Mouse (Mus musculus): ENCODE measurements around the gene Mkrn2os. TPM values are rescaled to one million over a fixed set of nuclear protein-coding genes. Genes with fewer than 3 reads are reported as not detected.
"Not testable (repeated sequence)": the region's sequence is repeated elsewhere in the genome, so short reads cannot be mapped to it uniquely, and the experiment has no call there.

The Mkrn2os gene
- total RNA-seq (2014; rRNA removed; ENCODE audit: low replicate concordance) (not detected in 2 replicates), polyA plus RNA-seq (2015; fragmentation: Nextera tagmentation; extraction: Ambion mirVana) (0.37 and 0.44 TPM in 2 replicates)

DNA sequence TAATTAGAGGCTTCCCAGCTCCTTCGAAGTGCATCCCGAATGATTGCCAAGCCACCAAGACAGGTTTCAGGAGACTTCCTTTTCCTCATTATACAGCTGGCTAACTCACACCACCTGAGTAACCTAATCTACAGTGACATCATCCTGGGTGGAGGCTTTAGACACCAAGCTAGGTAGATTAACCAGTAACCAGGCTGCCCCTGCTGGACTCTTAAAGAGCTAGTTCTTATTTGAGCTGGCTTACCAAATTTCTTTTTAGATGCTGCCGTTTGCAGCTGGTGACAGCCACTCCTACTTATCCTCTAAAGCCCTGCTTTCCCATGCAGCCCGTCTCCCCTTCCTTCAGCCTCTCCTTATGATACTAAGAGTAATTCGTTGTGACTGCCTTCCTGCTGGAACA is at the start of gene Mkrn2os:
TSS of gene Mkrn2os (minus strand) at position 119 of the 400 bp plus-strand sequence.
- TF ChIP-seq CTCF (IDR thresholded peaks at IDR 0.05; ENCODE audit: low read depth) (no peak), EP300 (IDR thresholded peaks at IDR 0.05; ENCODE audit: low read depth) (no peak)
- DNase-seq (ENCODE audit: low spot score), result no peak
- Histone ChIP-seq H3K27me3 (ENCODE audit: control insufficient read depth, insufficient read depth, low read length) (no peaks in the 10 kb centered on the region), H3K4me3 (ENCODE audit: low read depth, low read length) (no peak within 1 kb of the TSS), H3K4me1 (ENCODE audit: control insufficient read depth, insufficient read depth) (no peaks in the 10 kb centered on the region), H3K9me3 (replicated peaks; ENCODE audit: control insufficient read depth, low read length) (no peaks in the 10 kb centered on the region), H3K36me3 (replicated peaks; ENCODE audit: control insufficient read depth, insufficient read depth, low read length) (no peaks in the 10 kb centered on the region), H3K27ac (ENCODE audit: low read depth) (no peak within 1 kb of the TSS), H3K4me2 (ENCODE audit: low read depth, low read length) (no peak within 1 kb of the TSS), H3K9ac (replicated peaks; ENCODE audit: low read depth, low read length) (no peak within 1 kb of the TSS)
- ATAC-seq (ENCODE audit: insufficient read depth, low read depth), result no peak
- WGBS, result 46% methylated on average over 5 of the region's 5 CpGs

GRCm38 (mm10) chr6:115638188-115638587 is 45.8 kb upstream of the Mkrn2os start:
- not testable (repeated sequence) for DNase-seq (ENCODE audit: low spot score)
- H3K36me3 ChIP-seq (replicated peaks; ENCODE audit: control insufficient read depth, insufficient read depth, low read length), result peaks cover 62% of the 10 kb centered on the region

GRCm38 (mm10) chr6:115634015-115634414 is 41.6 kb upstream of the Mkrn2os start:
- Histone ChIP-seq H3K9ac (replicated peaks; ENCODE audit: low read depth, low read length) (no peak overlapping the region), H3K4me3 (ENCODE audit: low read depth, low read length) (no peak overlapping the region), H3K27me3 (ENCODE audit: control insufficient read depth, insufficient read depth, low read length) (no peaks in the 10 kb centered on the region), H3K36me3 (replicated peaks; ENCODE audit: control insufficient read depth, insufficient read depth, low read length) (peaks cover 82% of the 10 kb centered on the region), H3K4me2 (ENCODE audit: low read depth, low read length) (no peak overlapping the region), H3K9me3 (replicated peaks; ENCODE audit: control insufficient read depth, low read length) (no peaks in the 10 kb centered on the region), H3K4me1 (ENCODE audit: control insufficient read depth, insufficient read depth) (no peaks in the 10 kb centered on the region), H3K27ac (ENCODE audit: low read depth) (no peak overlapping the region)
- ATAC-seq (ENCODE audit: insufficient read depth, low read depth), result no peak
- DNase-seq (ENCODE audit: low spot score), result peak; percentile 4
- 88% methylated on average over 2 of the region's 2 CpGs for WGBS
- TF ChIP-seq EP300 (IDR thresholded peaks at IDR 0.05; ENCODE audit: low read depth) (no peak), CTCF (IDR thresholded peaks at IDR 0.05; ENCODE audit: low read depth) (no peak)

More at GRCm38 (mm10) chr6:115638188-115638587, 45.8 kb upstream of the Mkrn2os start:
- WGBS, result 90% methylated on average over 7 of the region's 7 CpGs
- not testable (repeated sequence) for H3K4me3 ChIP-seq (ENCODE audit: low read depth, low read length); H3K27ac ChIP-seq (ENCODE audit: low read depth); H3K9me3 ChIP-seq (replicated peaks; ENCODE audit: control insufficient read depth, low read length); H3K4me1 ChIP-seq (ENCODE audit: control insufficient read depth, insufficient read depth); H3K9ac ChIP-seq (replicated peaks; ENCODE audit: low read depth, low read length); ATAC-seq (ENCODE audit: insufficient read depth, low read depth); H3K4me2 ChIP-seq (ENCODE audit: low read depth, low read length); H3K27me3 ChIP-seq (ENCODE audit: control insufficient read depth, insufficient read depth, low read length)

DNA sequence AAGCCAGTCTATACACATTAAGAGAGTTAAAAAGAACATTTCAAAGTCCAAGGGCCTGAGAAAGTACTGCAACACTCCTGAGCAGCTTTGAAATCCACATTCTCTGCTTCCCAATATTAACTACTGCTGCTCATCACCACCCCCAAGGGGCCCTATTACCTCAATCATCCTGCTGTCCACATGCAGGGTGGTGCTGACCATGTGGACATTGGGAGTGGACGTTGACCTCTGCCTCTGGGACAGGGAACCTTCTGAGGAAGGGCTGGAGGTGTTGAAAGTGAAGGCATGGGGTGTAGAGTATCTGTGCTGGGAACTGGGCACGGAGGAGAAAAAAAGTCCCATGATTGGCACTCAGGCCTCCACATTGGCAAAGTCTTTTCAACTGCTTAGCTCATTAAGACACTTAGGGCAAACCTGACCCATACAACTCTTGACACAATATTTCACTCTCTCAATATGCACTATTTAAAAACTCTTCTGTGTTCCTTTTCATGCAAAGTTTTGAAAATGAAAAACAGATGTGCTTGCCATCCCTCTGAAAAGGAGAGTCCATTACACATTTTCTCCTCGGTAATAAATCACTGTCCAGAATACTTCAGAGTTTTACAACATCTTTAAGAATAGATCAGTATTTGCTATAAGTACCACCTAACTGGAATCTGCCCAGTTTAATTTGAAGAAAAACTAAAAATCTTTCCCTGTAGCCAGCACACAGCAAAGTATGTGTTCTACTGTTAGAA is 38.9 kb upstream of the Mkrn2os start:
- H3K9me3 ChIP-seq (replicated peaks; ENCODE audit: control insufficient read depth, low read length), result no peaks in the 10 kb centered on the region
- H3K27ac ChIP-seq (ENCODE audit: low read depth), result no peak overlapping the region
- no peak overlapping the region for H3K4me2 ChIP-seq (ENCODE audit: low read depth, low read length)
- WGBS, result 76% methylated on average over 3 of the region's 3 CpGs
- DNase-seq (ENCODE audit: low spot score) (peak; percentile 3), ATAC-seq (ENCODE audit: insufficient read depth, low read depth) (no peak)
- no peak for TF ChIP-seq EP300 (IDR thresholded peaks at IDR 0.05; ENCODE audit: low read depth)
- TF ChIP-seq CTCF (IDR thresholded peaks at IDR 0.05; ENCODE audit: low read depth), result no peak
- peaks cover 90% of the 10 kb centered on the region for H3K36me3 ChIP-seq (replicated peaks; ENCODE audit: control insufficient read depth, insufficient read depth, low read length)
- H3K4me3 ChIP-seq (ENCODE audit: low read depth, low read length), result no peak overlapping the region
- no peaks in the 10 kb centered on the region for H3K27me3 ChIP-seq (ENCODE audit: control insufficient read depth, insufficient read depth, low read length)
- H3K4me1 ChIP-seq (ENCODE audit: control insufficient read depth, insufficient read depth), result no peaks in the 10 kb centered on the region
- H3K9ac ChIP-seq (replicated peaks; ENCODE audit: low read depth, low read length), result no peak overlapping the region

GRCm38 (mm10) chr6:115626121-115626520 is 33.7 kb upstream of the Mkrn2os start:
- TF ChIP-seq CTCF (IDR thresholded peaks at IDR 0.05; ENCODE audit: low read depth) (no peak), EP300 (IDR thresholded peaks at IDR 0.05; ENCODE audit: low read depth) (no peak)
- Histone ChIP-seq H3K27ac (ENCODE audit: low read depth) (no peak overlapping the region), H3K27me3 (ENCODE audit: control insufficient read depth, insufficient read depth, low read length) (no peaks in the 10 kb centered on the region), H3K4me3 (ENCODE audit: low read depth, low read length) (no peak overlapping the region), H3K4me2 (ENCODE audit: low read depth, low read length) (no peak overlapping the region), H3K9ac (replicated peaks; ENCODE audit: low read depth, low read length) (no peak overlapping the region), H3K4me1 (ENCODE audit: control insufficient read depth, insufficient read depth) (no peaks in the 10 kb centered on the region), H3K9me3 (replicated peaks; ENCODE audit: control insufficient read depth, low read length) (no peaks in the 10 kb centered on the region), H3K36me3 (replicated peaks; ENCODE audit: control insufficient read depth, insufficient read depth, low read length) (peaks cover 94% of the 10 kb centered on the region)
- ATAC-seq (ENCODE audit: insufficient read depth, low read depth) (no peak), DNase-seq (ENCODE audit: low spot score) (peak; percentile 1)
- 88% methylated on average over 5 of the region's 5 CpGs for WGBS

- TF ChIP-seq CTCF (IDR thresholded peaks at IDR 0.05; ENCODE audit: low read depth) (no peak), EP300 (IDR thresholded peaks at IDR 0.05; ENCODE audit: low read depth) (no peak)
- no peak overlapping the region for H3K4me3 ChIP-seq (ENCODE audit: low read depth, low read length)
- peaks cover 99% of the 10 kb centered on the region for H3K36me3 ChIP-seq (replicated peaks; ENCODE audit: control insufficient read depth, insufficient read depth, low read length)
Measured at GRCm38 (mm10) chr6:115620942-115621341, 28.6 kb upstream of the Mkrn2os start.

More at GRCm38 (mm10) chr6:115620942-115621341, 28.6 kb upstream of the Mkrn2os start:
- Histone ChIP-seq H3K9ac (replicated peaks; ENCODE audit: low read depth, low read length) (no peak overlapping the region), H3K9me3 (replicated peaks; ENCODE audit: control insufficient read depth, low read length) (no peaks in the 10 kb centered on the region), H3K27ac (ENCODE audit: low read depth) (no peak overlapping the region), H3K4me1 (ENCODE audit: control insufficient read depth, insufficient read depth) (no peaks in the 10 kb centered on the region), H3K4me2 (ENCODE audit: low read depth, low read length) (no peak overlapping the region), H3K27me3 (ENCODE audit: control insufficient read depth, insufficient read depth, low read length) (no peaks in the 10 kb centered on the region)
- DNase-seq (ENCODE audit: low spot score) (no peak), ATAC-seq (ENCODE audit: insufficient read depth, low read depth) (no peak)
- 85% methylated on average over 1 of the region's 1 CpGs for WGBS
